Mouse (Mus musculus): ENCODE results near the gene Slc7a1. TPM values are rescaled to one million over a fixed set of nuclear protein-coding genes. Genes with fewer than 3 reads are reported as not detected.

The Slc7a1 gene
- polyA plus RNA-seq, 1 experiment = 12.8 TPM

DNA sequence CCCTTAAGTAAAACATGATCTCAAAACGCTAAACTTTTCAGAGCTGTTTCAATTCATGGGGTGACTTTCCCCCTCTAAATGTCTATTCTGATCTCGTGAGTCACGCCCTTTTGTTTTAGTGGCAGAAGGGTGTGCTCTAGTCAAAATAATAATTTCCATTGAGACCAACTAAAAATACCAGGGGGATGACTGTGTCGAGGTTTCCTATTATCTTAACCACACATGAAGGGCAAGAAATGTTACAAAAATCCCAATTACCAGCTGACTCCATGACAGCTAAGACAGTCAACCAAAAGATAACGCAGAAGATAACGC, 1.3 kb downstream of the Slc7a1 start:
- WGBS = 43% methylated on average over 6 of the region's 6 CpGs
- Histone ChIP-seq H3K27me3 (ENCODE audit: control insufficient read depth, insufficient read depth, low read length) (no peaks in the 10 kb centered on the region), H3K4me3 (ENCODE audit: control insufficient read depth, insufficient read depth, low read length) (no peak overlapping the region), H3K4me1 (replicated peaks; ENCODE audit: control insufficient read depth, insufficient read depth, low read length) (peaks cover 6% of the 10 kb centered on the region), H3K36me3 (ENCODE audit: control insufficient read depth, insufficient read depth, low read length) (no peaks in the 10 kb centered on the region), H3K27ac (ENCODE audit: control insufficient read depth, insufficient read depth, low read length) (no peak overlapping the region)
- TF ChIP-seq CTCF (IDR thresholded peaks at IDR 0.05; ENCODE audit: borderline replicate concordance, control insufficient read depth, extremely low read depth, insufficient read depth, low read length, poor library complexity) (no peak), POLR2A (IDR thresholded peaks at IDR 0.05; ENCODE audit: control insufficient read depth, extremely low read depth, insufficient read depth, low read length, poor library complexity) (no peak)
- no peak for DNase-seq

GRCm38 (mm10) chr5:148397911-148398310, 1.8 kb downstream of the Slc7a1 start:
- no peak overlapping the region for H3K4me3 ChIP-seq (ENCODE audit: control insufficient read depth, insufficient read depth, low read length)
- H3K27ac ChIP-seq (ENCODE audit: control insufficient read depth, insufficient read depth, low read length) = no peak overlapping the region
- no peak for DNase-seq
- H3K36me3 ChIP-seq (ENCODE audit: control insufficient read depth, insufficient read depth, low read length) = no peaks in the 10 kb centered on the region
- H3K4me1 ChIP-seq (replicated peaks; ENCODE audit: control insufficient read depth, insufficient read depth, low read length) = peaks cover 6% of the 10 kb centered on the region
- WGBS = 94% methylated on average over 5 of the region's 5 CpGs
- no peak for TF ChIP-seq POLR2A (IDR thresholded peaks at IDR 0.05; ENCODE audit: control insufficient read depth, extremely low read depth, insufficient read depth, low read length, poor library complexity)
- TF ChIP-seq CTCF (IDR thresholded peaks at IDR 0.05; ENCODE audit: borderline replicate concordance, control insufficient read depth, extremely low read depth, insufficient read depth, low read length, poor library complexity) = no peak
- H3K27me3 ChIP-seq (ENCODE audit: control insufficient read depth, insufficient read depth, low read length) = no peaks in the 10 kb centered on the region

GRCm38 (mm10) chr5:148397418-148397817, 2.3 kb downstream of the Slc7a1 start:
- peaks cover 6% of the 10 kb centered on the region for H3K4me1 ChIP-seq (replicated peaks; ENCODE audit: control insufficient read depth, insufficient read depth, low read length)
- H3K27ac ChIP-seq (ENCODE audit: control insufficient read depth, insufficient read depth, low read length) = no peak overlapping the region
- WGBS = 89% methylated on average over 4 of the region's 4 CpGs
- no peaks in the 10 kb centered on the region for H3K36me3 ChIP-seq (ENCODE audit: control insufficient read depth, insufficient read depth, low read length)
- H3K4me3 ChIP-seq (ENCODE audit: control insufficient read depth, insufficient read depth, low read length) = no peak overlapping the region
- TF ChIP-seq POLR2A (IDR thresholded peaks at IDR 0.05; ENCODE audit: control insufficient read depth, extremely low read depth, insufficient read depth, low read length, poor library complexity) = no peak
- TF ChIP-seq CTCF (IDR thresholded peaks at IDR 0.05; ENCODE audit: borderline replicate concordance, control insufficient read depth, extremely low read depth, insufficient read depth, low read length, poor library complexity) = no peak
- DNase-seq = no peak
- H3K27me3 ChIP-seq (ENCODE audit: control insufficient read depth, insufficient read depth, low read length) = no peaks in the 10 kb centered on the region

DNA sequence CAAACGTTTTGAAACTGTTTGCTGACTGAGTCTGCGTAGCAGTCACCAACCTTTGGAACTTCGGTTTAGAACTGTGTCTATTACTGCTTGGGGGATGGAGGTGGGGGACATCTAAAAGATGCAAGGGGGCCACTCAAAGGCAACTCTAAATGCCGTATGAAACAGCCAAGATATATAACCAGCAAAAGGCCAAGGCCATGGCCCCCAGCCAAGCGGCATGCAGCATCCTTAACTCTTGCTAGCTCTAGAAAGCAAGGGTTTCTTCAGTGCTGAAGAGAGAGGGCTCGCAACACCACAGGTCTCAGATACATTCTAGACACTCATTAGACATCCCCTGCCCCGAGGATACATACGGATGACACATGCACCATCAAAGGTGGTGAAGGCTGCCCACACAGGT, 6.4 kb downstream of the Slc7a1 start:
- H3K27me3 ChIP-seq (ENCODE audit: control insufficient read depth, insufficient read depth, low read length) = no peaks in the 10 kb centered on the region
- H3K4me1 ChIP-seq (replicated peaks; ENCODE audit: control insufficient read depth, insufficient read depth, low read length) = peaks cover 6% of the 10 kb centered on the region
- no peak overlapping the region for H3K27ac ChIP-seq (ENCODE audit: control insufficient read depth, insufficient read depth, low read length)
- no peak for DNase-seq
- no peak overlapping the region for H3K4me3 ChIP-seq (ENCODE audit: control insufficient read depth, insufficient read depth, low read length)
- no peaks in the 10 kb centered on the region for H3K36me3 ChIP-seq (ENCODE audit: control insufficient read depth, insufficient read depth, low read length)
- 96% methylated on average over 8 of the region's 8 CpGs for WGBS
- TF ChIP-seq POLR2A (IDR thresholded peaks at IDR 0.05; ENCODE audit: control insufficient read depth, extremely low read depth, insufficient read depth, low read length, poor library complexity) (no peak), CTCF (IDR thresholded peaks at IDR 0.05; ENCODE audit: borderline replicate concordance, control insufficient read depth, extremely low read depth, insufficient read depth, low read length, poor library complexity) (no peak)

- WGBS = 91% methylated on average over 6 of the region's 6 CpGs
- Histone ChIP-seq H3K4me3 (ENCODE audit: control insufficient read depth, insufficient read depth, low read length) (no peak overlapping the region), H3K27me3 (ENCODE audit: control insufficient read depth, insufficient read depth, low read length) (no peaks in the 10 kb centered on the region), H3K36me3 (ENCODE audit: control insufficient read depth, insufficient read depth, low read length) (no peaks in the 10 kb centered on the region), H3K27ac (ENCODE audit: control insufficient read depth, insufficient read depth, low read length) (no peak overlapping the region), H3K4me1 (replicated peaks; ENCODE audit: control insufficient read depth, insufficient read depth, low read length) (peaks cover 9% of the 10 kb centered on the region)
- no peak for TF ChIP-seq POLR2A (IDR thresholded peaks at IDR 0.05; ENCODE audit: control insufficient read depth, extremely low read depth, insufficient read depth, low read length, poor library complexity)
- no peak for TF ChIP-seq CTCF (IDR thresholded peaks at IDR 0.05; ENCODE audit: borderline replicate concordance, control insufficient read depth, extremely low read depth, insufficient read depth, low read length, poor library complexity)
- DNase-seq = no peak
Observed at GRCm38 (mm10) chr5:148392831-148393230, 6.9 kb downstream of the Slc7a1 start.

DNA sequence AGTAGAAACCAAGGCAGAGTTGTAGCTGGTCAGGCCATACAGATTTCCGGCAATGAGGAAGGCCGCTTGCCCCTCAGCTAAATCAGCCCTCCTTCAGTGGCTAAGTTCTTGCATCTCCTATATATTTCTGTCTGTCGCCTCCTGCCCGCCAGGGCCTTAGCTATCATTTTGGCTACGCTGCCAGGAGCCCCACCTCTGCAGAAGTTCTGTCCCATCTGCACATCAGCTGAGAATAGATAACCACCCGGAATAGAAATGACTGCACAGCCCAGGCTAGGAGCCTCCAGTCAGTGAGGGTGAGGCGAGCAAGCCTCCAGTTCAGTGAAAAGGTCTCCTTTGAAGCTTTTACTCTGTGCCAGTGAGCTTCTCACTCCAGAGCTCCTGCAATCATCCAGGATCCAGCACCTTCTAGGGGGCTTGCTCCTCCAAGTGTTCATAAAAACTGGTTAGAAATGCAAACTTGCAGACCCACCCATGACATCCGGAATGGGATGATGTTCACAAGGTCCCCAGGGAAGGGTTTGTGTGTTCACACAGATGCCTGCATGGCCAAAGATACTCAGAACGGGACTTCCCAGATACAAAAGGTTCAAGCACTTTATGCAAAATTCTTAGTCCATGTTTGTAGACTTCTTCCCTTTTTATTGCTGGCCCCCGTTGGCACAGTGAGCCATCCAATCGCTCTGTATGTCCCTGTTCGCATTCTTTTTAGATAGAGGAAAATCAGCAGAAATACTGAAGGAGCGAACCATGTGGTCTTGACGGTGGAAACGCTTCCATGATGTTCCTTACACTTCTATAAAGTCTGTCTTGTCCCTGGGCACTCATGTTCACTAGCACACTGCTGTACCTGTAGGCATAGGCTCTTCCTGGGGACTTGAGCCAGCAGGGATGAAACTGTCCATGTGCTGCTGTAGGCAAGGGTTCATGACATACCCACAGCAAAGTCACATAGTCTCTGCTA, 10.4 kb downstream of the Slc7a1 start:
- WGBS = 93% methylated on average over 15 of the region's 15 CpGs
- TF ChIP-seq POLR2A (IDR thresholded peaks at IDR 0.05; ENCODE audit: control insufficient read depth, extremely low read depth, insufficient read depth, low read length, poor library complexity) (no peak), CTCF (IDR thresholded peaks at IDR 0.05; ENCODE audit: borderline replicate concordance, control insufficient read depth, extremely low read depth, insufficient read depth, low read length, poor library complexity) (no peak)
- H3K27ac ChIP-seq (ENCODE audit: control insufficient read depth, insufficient read depth, low read length) = no peak overlapping the region

More for the DNA sequence above, 10.4 kb downstream of the Slc7a1 start:
- H3K36me3 ChIP-seq (ENCODE audit: control insufficient read depth, insufficient read depth, low read length) = no peaks in the 10 kb centered on the region
- H3K4me1 ChIP-seq (replicated peaks; ENCODE audit: control insufficient read depth, insufficient read depth, low read length) = peaks cover 9% of the 10 kb centered on the region
- no peak for DNase-seq
- H3K27me3 ChIP-seq (ENCODE audit: control insufficient read depth, insufficient read depth, low read length) = no peaks in the 10 kb centered on the region
- H3K4me3 ChIP-seq (ENCODE audit: control insufficient read depth, insufficient read depth, low read length) = no peak overlapping the region
